Mouse (Mus musculus) liver, adult 2 months (tissue): Measurements from ENCODE around the gene Rap1gap2.

Experiments
- CTCF ChIP-seq: fragments of 200-500 bp; IDR thresholded peaks from 2 replicates; pipeline ENCODE4 v1.5.1; 2011; ENCODE audit warnings: low read depth, low read length, control low read depth
- POLR2A ChIP-seq: fragments of 200-500 bp; IDR thresholded peaks from 2 replicates; pipeline ENCODE4 v1.6.1; 2011; ENCODE audit warnings: low read length, control low read depth; ENCODE audit not compliant: insufficient read depth; ENCODE audit errors: extremely low read depth

DNA sequence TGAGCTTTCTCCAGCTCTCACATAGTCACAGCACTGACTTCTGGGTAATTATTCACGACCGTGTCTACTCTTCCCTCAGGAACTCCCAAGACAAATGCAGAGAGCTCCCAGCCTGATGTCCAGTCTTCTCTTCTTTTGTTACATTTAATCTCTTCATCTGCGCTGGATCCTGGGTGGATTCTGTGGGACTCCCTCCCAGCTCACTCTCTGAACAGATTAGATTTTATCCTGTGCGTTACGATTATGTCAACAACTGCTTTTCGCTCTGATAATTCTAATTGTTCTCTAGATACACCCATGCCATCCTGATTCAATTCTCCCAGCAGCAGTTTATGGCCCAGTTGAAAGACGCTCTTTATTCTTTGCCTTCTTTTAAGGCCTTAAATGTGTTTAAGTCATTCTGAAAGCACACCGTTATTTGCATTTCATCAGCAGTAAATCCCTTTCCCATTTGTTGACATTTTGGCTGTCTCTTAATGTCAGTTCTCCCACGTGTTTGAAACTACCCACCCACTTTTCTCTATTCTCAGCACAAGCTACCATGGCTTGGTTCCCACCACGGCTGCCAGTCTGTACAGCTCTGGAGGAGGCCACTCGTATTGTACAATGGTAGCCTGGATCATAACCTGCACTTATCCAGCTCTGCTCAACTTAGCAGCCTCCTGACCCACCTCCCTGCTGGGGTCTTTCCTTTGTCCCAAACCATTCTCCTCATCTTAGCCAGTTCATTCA is 180.8 kb downstream of the Rap1gap2 start:
- TF ChIP-seq POLR2A, result no peak
- no peak for TF ChIP-seq CTCF
